Comparison of ENCODE assay signal across 8 mouse cellular contexts in the genomic region with DNA sequence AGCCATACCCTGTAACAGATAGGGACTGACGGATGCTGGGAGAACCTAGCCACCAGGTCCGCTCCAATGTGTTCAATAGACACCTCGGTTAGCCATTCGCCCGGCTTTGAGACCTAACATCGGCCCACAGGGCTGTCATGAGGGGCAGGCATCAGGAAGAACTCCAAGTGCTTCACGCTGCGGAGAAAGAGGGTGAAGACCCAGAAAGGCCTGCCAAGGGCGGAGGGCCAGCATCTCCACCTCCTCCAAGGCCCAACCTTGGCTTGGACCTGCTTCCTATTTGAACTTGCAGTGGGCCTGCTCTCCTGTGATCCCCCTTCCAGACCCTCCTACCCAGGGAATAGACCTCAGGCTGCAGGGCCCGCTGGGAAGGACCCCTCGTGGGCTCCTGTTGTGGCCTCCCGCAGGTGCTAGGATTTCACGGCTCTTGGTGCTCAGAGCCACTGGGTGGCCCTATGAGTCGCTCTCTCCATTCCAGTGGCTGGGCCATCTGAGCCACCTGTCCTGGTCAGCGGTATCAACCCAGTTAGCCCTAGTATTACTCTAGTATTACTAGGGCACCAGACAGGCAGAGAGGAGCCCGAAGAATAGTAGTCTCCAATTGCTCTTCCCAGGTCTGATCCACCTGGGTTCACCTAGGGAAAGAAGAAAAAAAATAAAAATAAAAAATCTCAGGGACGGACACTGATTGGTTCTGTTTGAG. TPM values are rescaled to one million over a fixed set of nuclear protein-coding genes. Genes with fewer than 3 reads are reported as not detected.
DNase-seq lines count a peak whose midpoint lies in the region; ATAC-seq and TF ChIP-seq lines count a peak whose summit lies in the region.

No protein-coding gene starts in this region.

- no peaks in the 10 kb centered on the region for H3K36me3 ChIP-seq in lung, embryonic 14.5 days (ENCODE audit: insufficient read depth)
- no peaks in the 10 kb centered on the region for H3K36me3 ChIP-seq in hindbrain, embryonic 16.5 days (ENCODE audit: control insufficient read depth, insufficient read depth, low read length)
- no peaks in the 10 kb centered on the region for H3K36me3 ChIP-seq in neural tube, embryonic 15.5 days

- 76% methylated on average over 17 of the region's 17 CpGs for whole genome bisulfite sequencing in lung, embryonic 14.5 days
- 83% methylated on average over 17 of the region's 17 CpGs for WGBS in lung, adult 2 months
- WGBS in hindbrain, embryonic 16.5 days = 77% methylated on average over 17 of the region's 17 CpGs
- WGBS in neural tube, embryonic 15.5 days = 77% methylated on average over 17 of the region's 17 CpGs

- H3K4me3 ChIP-seq in gastrocnemius, adult 2 months = peak overlapping the region; percentile 66
- no peak overlapping the region for H3K4me3 ChIP-seq in lung, embryonic 14.5 days (ENCODE audit: low read depth, low read length)
- no peak overlapping the region for H3K4me3 ChIP-seq in lung, adult 2 months (replicated peaks; ENCODE audit: extremely low read depth, low read depth, low read length)
- no peak overlapping the region for H3K4me3 ChIP-seq in hindbrain, embryonic 16.5 days (ENCODE audit: low read length)
- no peak overlapping the region for H3K4me3 ChIP-seq in neural tube, embryonic 15.5 days (replicated peaks)

- peak overlapping the region; percentile 95 for H3K27ac ChIP-seq in gastrocnemius, adult 2 months
- H3K27ac ChIP-seq in lung, embryonic 14.5 days (ENCODE audit: low read depth) = peak overlapping the region; percentile 95
- H3K27ac ChIP-seq in hindbrain, embryonic 16.5 days (ENCODE audit: low read depth, low read length) = 0 out of 2 replicates have a peak overlapping the region, but pooled peaks have one; percentile 32
- peak overlapping the region; percentile 85 for H3K27ac ChIP-seq in neural tube, embryonic 15.5 days (replicated peaks)

- no peaks in the 10 kb centered on the region for H3K9me3 ChIP-seq in lung, embryonic 14.5 days (ENCODE audit: low read depth, low read length)
- H3K9me3 ChIP-seq in hindbrain, embryonic 16.5 days (ENCODE audit: control insufficient read depth, low read length) = no peaks in the 10 kb centered on the region
- H3K9me3 ChIP-seq in neural tube, embryonic 15.5 days (replicated peaks) = no peaks in the 10 kb centered on the region

- peak overlapping the region; percentile 57; the same call in 1 of the 2 replicates for H3K4me2 ChIP-seq in lung, embryonic 14.5 days
- H3K4me2 ChIP-seq in hindbrain, embryonic 16.5 days (ENCODE audit: low read length) = no peak overlapping the region; the same call in 1 of the 2 replicates
- no peak overlapping the region for H3K4me2 ChIP-seq in neural tube, embryonic 15.5 days

- DNase-seq in gastrocnemius, adult 2 months = peak; percentile 58
- no peak for DNase-seq in gastrocnemius, postnatal 36 days
- no peak for DNase-seq in lung, embryonic 14.5 days
- no peak for DNase-seq in lung, adult 2 months
- no peak for DNase-seq in urinary bladder, postnatal 14 days (ENCODE audit: low spot score)
- DNase-seq in lung, postnatal 14 days = no peak

- no peak overlapping the region for H3K9ac ChIP-seq in lung, embryonic 14.5 days
- H3K9ac ChIP-seq in hindbrain, embryonic 16.5 days (ENCODE audit: low read depth, low read length) = no peak overlapping the region
- no peak overlapping the region for H3K9ac ChIP-seq in neural tube, embryonic 15.5 days (replicated peaks)

- TF ChIP-seq POLR2A in lung, adult 2 months (IDR thresholded peaks at IDR 0.05; ENCODE audit: borderline replicate concordance, extremely low read depth, low read depth, low read length) = no peak

- peaks cover 37% of the 10 kb centered on the region for H3K4me1 ChIP-seq in lung, embryonic 14.5 days (ENCODE audit: insufficient read depth)
- H3K4me1 ChIP-seq in lung, adult 2 months (ENCODE audit: control insufficient read depth, insufficient read depth, low read length) = peaks cover 21% of the 10 kb centered on the region
- peaks cover 25% of the 10 kb centered on the region for H3K4me1 ChIP-seq in hindbrain, embryonic 16.5 days (ENCODE audit: control insufficient read depth, insufficient read depth, low read depth, low read length)
- H3K4me1 ChIP-seq in neural tube, embryonic 15.5 days = peaks cover 39% of the 10 kb centered on the region

- no peak; the same call in 1 of the 2 replicates for ATAC-seq in lung, embryonic 14.5 days (ENCODE audit: insufficient read depth)
- ATAC-seq in hindbrain, embryonic 16.5 days = no peak
- ATAC-seq in neural tube, embryonic 15.5 days (ENCODE audit: low FRiP score) = no peak; the same call in 1 of the 2 replicates

- peak; percentile 9; the same call in 1 of the 2 replicates for TF ChIP-seq CTCF in gastrocnemius, adult 2 months (IDR thresholded peaks at IDR 0.05)
- TF ChIP-seq CTCF in lung, embryonic 14.5 days (IDR thresholded peaks at IDR 0.05; ENCODE audit: low read depth) = no peak
- no peak for TF ChIP-seq CTCF in lung, adult 2 months (IDR thresholded peaks at IDR 0.05; ENCODE audit: insufficient read depth, low read length)

- intact Hi-C loops in gastrocnemius, adult 2 months (cut with DNase I) = no loop called here
- intact Hi-C loops in gastrocnemius, postnatal 36 days (cut with DNase I) = no loop called here

- no peaks in the 10 kb centered on the region for H3K27me3 ChIP-seq in lung, embryonic 14.5 days (ENCODE audit: insufficient read depth, low read length)
- no peaks in the 10 kb centered on the region for H3K27me3 ChIP-seq in hindbrain, embryonic 16.5 days (replicated peaks; ENCODE audit: control insufficient read depth, insufficient read depth, low read length)
- no peaks in the 10 kb centered on the region for H3K27me3 ChIP-seq in neural tube, embryonic 15.5 days (replicated peaks)

RNA-seq across cellular contexts. Expression of gene Fam92b, which starts 13.0 kb away (rescaled TPM):
- not detected for total RNA-seq in gastrocnemius, adult 2 months (2021)
- not detected for total RNA-seq in gastrocnemius, postnatal 36 days (2021)
- not detected in 2 replicates for polyA plus RNA-seq in lung, embryonic 14.5 days (2014; fragmentation: Nextera tagmentation; extraction: Ambion mirVana)
- polyA plus RNA-seq in lung, adult 2 months (2012; rRNA removed) = 9.0 and 10.2 TPM in 2 replicates
- polyA plus RNA-seq in hindbrain, embryonic 16.5 days (2015; fragmentation: Nextera tagmentation; extraction: Ambion mirVana) = 1.8 and 2.6 TPM in 2 replicates
- polyA plus RNA-seq in neural tube, embryonic 15.5 days (2015; fragmentation: Nextera tagmentation; extraction: Ambion mirVana) = 1.6 and 1.7 TPM in 2 replicates

RNA-seq across cellular contexts. Expression of gene Gse1, which starts 38.0 kb away (rescaled TPM):
- 10 to 100 TPM; 26.5 to 37.3 TPM for total RNA-seq in gastrocnemius, adult 2 months (2021)
- total RNA-seq in gastrocnemius, postnatal 36 days (2021) = 10 to 100 TPM; 28.9 to 30.8 TPM
- 12.7 and 14.3 TPM in 2 replicates for polyA plus RNA-seq in lung, embryonic 14.5 days (2014; fragmentation: Nextera tagmentation; extraction: Ambion mirVana)
- 35.6 and 39.6 TPM in 2 replicates for polyA plus RNA-seq in lung, adult 2 months (2012; rRNA removed)
- 10.7 and 14.8 TPM in 2 replicates for polyA plus RNA-seq in hindbrain, embryonic 16.5 days (2015; fragmentation: Nextera tagmentation; extraction: Ambion mirVana)
- polyA plus RNA-seq in neural tube, embryonic 15.5 days (2015; fragmentation: Nextera tagmentation; extraction: Ambion mirVana) = 12.2 and 14.0 TPM in 2 replicates

Comparison
In these comparisons a context has a peak if more than half of its experiments do, and no peak if none do; other contexts are left out.
1. H3K27ac ChIP-seq: peak in every context shown above with its lines; median percentile 95 in gastrocnemius, adult 2 months; 95 in lung, embryonic 14.5 days; 85 in neural tube, embryonic 15.5 days; 32 in hindbrain, embryonic 16.5 days.